Mouse (Mus musculus) liver, postnatal 0 days (tissue): ENCODE data around the gene Pcca. TPM values are rescaled to one million over a fixed set of nuclear protein-coding genes. Genes with fewer than 3 reads are reported as not detected.

Experiments used
- ATAC-seq: fragments of 200-750 bp; cut with Nextera tagmentation; 2 replicates; pipeline ENCODE4 v1.8.0; 2017; ENCODE audit warnings: mild to moderate bottlenecking, moderate library complexity
- DNase-seq: peaks from one replicate; pipeline ENCODE4 v3.0.0-alpha.2; 2016
- H3K27ac ChIP-seq: fragments of 300-500 bp; sonication (generic); 2 replicates; pipeline ENCODE4 v1.5.1; 2014; ENCODE audit warnings: antibody characterized with exemption, moderate library complexity, mild to moderate bottlenecking, low read depth
- H3K27me3 ChIP-seq: fragments of 300-500 bp; sonication (generic); 2 replicates; pipeline ENCODE4 v1.6.1; 2014; ENCODE audit warnings: low read length, control low read depth, mixed read lengths; ENCODE audit not compliant: insufficient read depth
- H3K36me3 ChIP-seq: fragments of 300-500 bp; sonication (generic); replicated peaks from 2 replicates; pipeline ENCODE4 v1.6.1; 2014; ENCODE audit warnings: mild to moderate bottlenecking, control low read depth, low read length, moderate library complexity, mixed read lengths; ENCODE audit not compliant: insufficient read depth
- H3K4me1 ChIP-seq: fragments of 300-500 bp; sonication (generic); 2 replicates; pipeline ENCODE4 v1.6.1; 2014; ENCODE audit warnings: antibody characterized with exemption, mild to moderate bottlenecking, control low read depth; ENCODE audit not compliant: insufficient read depth
- H3K4me2 ChIP-seq: fragments of 300-500 bp; sonication (generic); 2 replicates; pipeline ENCODE4 v1.6.1; 2014; ENCODE audit warnings: low read depth, mild to moderate bottlenecking, low read length, moderate library complexity, mixed read lengths
- H3K4me3 ChIP-seq: fragments of 300-500 bp; sonication (generic); 2 replicates; pipeline ENCODE4 v1.5.1; 2014; ENCODE audit warnings: low read depth, low read length
- H3K9ac ChIP-seq: fragments of 300-500 bp; sonication (generic); replicated peaks from 2 replicates; pipeline ENCODE4 v1.6.1; 2014; ENCODE audit warnings: mild to moderate bottlenecking, moderate library complexity
- H3K9me3 ChIP-seq: fragments of 300-500 bp; sonication (generic); 2 replicates; pipeline ENCODE4 v1.6.1; 2016; ENCODE audit warnings: mild to moderate bottlenecking, control low read depth, low read length, mixed read lengths
- CTCF ChIP-seq: sonication (generic); IDR thresholded peaks from 2 replicates; pipeline ENCODE4 v1.5.1; 2016; ENCODE audit warnings: antibody characterized with exemption, low read depth
- EP300 ChIP-seq: IDR thresholded peaks from 2 replicates; pipeline ENCODE4 v1.6.1; 2016; ENCODE audit warnings: antibody characterized with exemption, low read depth, mild to moderate bottlenecking
- WGBS: fragments of 180-500 bp; shearing (Covaris S2); extraction: QIAGEN DNeasy Blood & Tissue Kit; methylation state at CpG from one replicate; pipeline ENCODE4 v1.1.7; 2014; ENCODE audit not compliant: insufficient replicate concordance; 5-methylcytosine and 5-hydroxymethylcytosine counted together
- polyA plus RNA-seq: library from polyadenylated mRNA; unstranded; fragments of >200 nt; fragmentation: Nextera tagmentation; extraction: Ambion mirVana; gene quantifications from 2 replicates; pipeline ENCODE4 v1.2.1, GENCODE M21; 2015

The Pcca gene
- polyA plus RNA-seq, 1 experiment from 2014 or later: 31.3 TPM

- Histone ChIP-seq H3K4me1 (no peaks in the 10 kb centered on the region; the same call in 1 of the 2 replicates), H3K36me3 (no peaks in the 10 kb centered on the region), H3K27me3 (no peaks in the 10 kb centered on the region), H3K27ac (peak overlapping the region; percentile 34; the same call in 1 of the 2 replicates), H3K9ac (no peak overlapping the region), H3K4me2 (no peak overlapping the region), H3K4me3 (no peak overlapping the region), H3K9me3 (no peaks in the 10 kb centered on the region)
- TF ChIP-seq CTCF: no peak
- no peak for TF ChIP-seq EP300
- DNase-seq (no peak), ATAC-seq (peak; percentile 93)
- 33% methylated on average over 3 of the region's 3 CpGs for WGBS
Measured at GRCm38 (mm10) chr14:122511519-122511918, 22.6 kb upstream of the Pcca start.

GRCm38 (mm10) chr14:122513511-122514036, 20.6 kb upstream of the Pcca start:
- Histone ChIP-seq H3K4me1 (no peaks in the 10 kb centered on the region; the same call in 1 of the 2 replicates), H3K9me3 (no peaks in the 10 kb centered on the region), H3K9ac (no peak overlapping the region), H3K4me3 (no peak overlapping the region), H3K4me2 (no peak overlapping the region), H3K36me3 (no peaks in the 10 kb centered on the region), H3K27ac (no peak overlapping the region), H3K27me3 (no peaks in the 10 kb centered on the region)
- WGBS: 43% methylated on average over 1 of the region's 1 CpGs
- TF ChIP-seq CTCF (no peak), EP300 (no peak)
- ATAC-seq (no peak), DNase-seq (no peak)

GRCm38 (mm10) chr14:122528475-122528874, 5.6 kb upstream of the Pcca start:
- no peaks in the 10 kb centered on the region for H3K4me1 ChIP-seq
- H3K4me2 ChIP-seq: no peak overlapping the region
- no peak for TF ChIP-seq CTCF
- no peak for TF ChIP-seq EP300
- no peak overlapping the region for H3K4me3 ChIP-seq
- H3K36me3 ChIP-seq: no peaks in the 10 kb centered on the region
- H3K27ac ChIP-seq: no peak overlapping the region
- ATAC-seq: no peak
- H3K27me3 ChIP-seq: no peaks in the 10 kb centered on the region
- no peak for DNase-seq
- no peak overlapping the region for H3K9ac ChIP-seq
- H3K9me3 ChIP-seq: no peaks in the 10 kb centered on the region; the same call in 1 of the 2 replicates
- 61% methylated on average over 4 of the region's 4 CpGs for WGBS

GRCm38 (mm10) chr14:122535986-122536385, 1.9 kb downstream of the Pcca start:
- no peaks in the 10 kb centered on the region for H3K9me3 ChIP-seq
- no peaks in the 10 kb centered on the region for H3K27me3 ChIP-seq
- H3K4me1 ChIP-seq: peaks cover 11% of the 10 kb centered on the region; the same call in 1 of the 2 replicates
- no peak overlapping the region for H3K9ac ChIP-seq
- no peaks in the 10 kb centered on the region for H3K36me3 ChIP-seq
- peak overlapping the region; percentile 95 for H3K27ac ChIP-seq
- 81% methylated on average over 1 of the region's 1 CpGs for WGBS
- H3K4me2 ChIP-seq: peak overlapping the region; percentile 94; the same call in 1 of the 2 replicates
- DNase-seq (no peak), ATAC-seq (no peak)
- no peak overlapping the region for H3K4me3 ChIP-seq
- no peak for TF ChIP-seq CTCF
- no peak for TF ChIP-seq EP300

- peaks cover 5% of the 10 kb centered on the region for H3K9me3 ChIP-seq
- no peak for ATAC-seq
- H3K27me3 ChIP-seq: no peaks in the 10 kb centered on the region
- DNase-seq: no peak
- no peaks in the 10 kb centered on the region for H3K4me1 ChIP-seq
- no peak overlapping the region for H3K9ac ChIP-seq
- H3K36me3 ChIP-seq: no peaks in the 10 kb centered on the region
- no peak overlapping the region for H3K4me2 ChIP-seq
- no peak overlapping the region for H3K27ac ChIP-seq
- H3K4me3 ChIP-seq: no peak overlapping the region
- 82% methylated on average over 1 of the region's 1 CpGs for WGBS
- TF ChIP-seq CTCF: no peak
- TF ChIP-seq EP300: no peak
Measured at GRCm38 (mm10) chr14:122548421-122548820, 14.3 kb downstream of the Pcca start.

GRCm38 (mm10) chr14:122548905-122549304, 14.8 kb downstream of the Pcca start:
- TF ChIP-seq CTCF (no peak), EP300 (no peak)
- ATAC-seq: no peak
- Histone ChIP-seq H3K9ac (no peak overlapping the region), H3K27ac (no peak overlapping the region), H3K27me3 (no peaks in the 10 kb centered on the region), H3K4me2 (no peak overlapping the region), H3K4me1 (no peaks in the 10 kb centered on the region), H3K9me3 (peaks cover 5% of the 10 kb centered on the region), H3K4me3 (no peak overlapping the region), H3K36me3 (no peaks in the 10 kb centered on the region)
- no peak for DNase-seq
- 42% methylated on average over 1 of the region's 1 CpGs for WGBS
